Comparison of ENCODE assay signal across 9 mouse cellular contexts in genomic region chr9:60837078-60837448, GRCm38 (mm10). TPM values are rescaled to one million over a fixed set of nuclear protein-coding genes. Genes with fewer than 3 reads are reported as not detected.
DNase-seq lines count a peak whose midpoint lies in the region; ATAC-seq and TF ChIP-seq lines count a peak whose summit lies in the region.
"Had no signal": no experiment of that assay in that cellular context is flagged by ENCODE, and none has a peak within 500 bp of the region (broad histone marks: within the 10 kb centered on the region; RNA-seq: fewer than 3 reads in every experiment).

No protein-coding gene starts in this region.

- no peak for DNase-seq in kidney, adult 8-10 months
- DNase-seq in brain, embryonic 14.5 days (ENCODE audit: low read depth): peak; percentile 49
- DNase-seq in frontal cortex, postnatal 10 days (ENCODE audit: low spot score in 2 of 2): no peak
- DNase-seq in left cerebral cortex, adult 18-20 months (ENCODE audit: low spot score in 2 of 2): no peak
- no peak for DNase-seq in lung, postnatal 4 days

- no peaks in the 10 kb centered on the region for H3K36me3 ChIP-seq in kidney, embryonic 16.5 days (ENCODE audit: insufficient read depth, low read length)
- no peaks in the 10 kb centered on the region for H3K36me3 ChIP-seq in forebrain, embryonic 13.5 days (ENCODE audit: poor library complexity, severe bottlenecking)
- H3K36me3 ChIP-seq in limb, embryonic 12.5 days: no peaks in the 10 kb centered on the region

- 31% methylated on average over 4 of the region's 4 CpGs for WGBS in kidney, embryonic 16.5 days
- WGBS in forebrain, embryonic 13.5 days: 48% methylated on average over 4 of the region's 4 CpGs
- 60% methylated on average over 4 of the region's 4 CpGs for WGBS in limb, embryonic 12.5 days

- H3K9ac ChIP-seq in kidney, embryonic 16.5 days (replicated peaks; ENCODE audit: low read length): peak overlapping the region; percentile 65
- peak overlapping the region; percentile 58; the same call in 1 of the 2 replicates for H3K9ac ChIP-seq in forebrain, embryonic 13.5 days
- H3K9ac ChIP-seq in limb, embryonic 12.5 days (replicated peaks): peak overlapping the region; percentile 37; the same call in 1 of the 2 replicates

- peak overlapping the region; percentile 33; the same call in 1 of the 2 replicates for H3K4me3 ChIP-seq in kidney, embryonic 16.5 days (ENCODE audit: low read length)
- H3K4me3 ChIP-seq in forebrain, embryonic 13.5 days: no peak overlapping the region
- no peak overlapping the region for H3K4me3 ChIP-seq in limb, embryonic 12.5 days (replicated peaks)
- H3K4me3 ChIP-seq: erythroblast, embryonic 14.5 days had no signal

- TF ChIP-seq POLR2A in brain, embryonic 14.5 days (IDR thresholded peaks at IDR 0.05; ENCODE audit: borderline replicate concordance, extremely low read depth, insufficient read depth, insufficient read length, poor library complexity, severe bottlenecking): no peak

- ATAC-seq in kidney, embryonic 16.5 days (ENCODE audit: low FRiP score, low TSS enrichment): peak; percentile 57
- no peak for ATAC-seq in forebrain, embryonic 13.5 days
- no peak for ATAC-seq in limb, embryonic 12.5 days (ENCODE audit: insufficient number of reproducible peaks, insufficient read depth, low FRiP score, low TSS enrichment, low read depth)

- peak overlapping the region; percentile 85 for H3K27ac ChIP-seq in kidney, embryonic 16.5 days (ENCODE audit: low read length)
- H3K27ac ChIP-seq in forebrain, embryonic 13.5 days: peak overlapping the region; percentile 73; the same call in 1 of the 2 replicates
- peak overlapping the region; percentile 79; the same call in 1 of the 2 replicates for H3K27ac ChIP-seq in limb, embryonic 12.5 days

- no peak for TF ChIP-seq CTCF in brain, embryonic 14.5 days (IDR thresholded peaks at IDR 0.05; ENCODE audit: borderline replicate concordance, extremely low read depth, insufficient read depth, insufficient read length)

- H3K27me3 ChIP-seq in kidney, embryonic 16.5 days (ENCODE audit: insufficient read depth, low read length): no peaks in the 10 kb centered on the region
- H3K27me3 ChIP-seq in forebrain, embryonic 13.5 days: peaks cover 12% of the 10 kb centered on the region
- H3K27me3 ChIP-seq in limb, embryonic 12.5 days: no peaks in the 10 kb centered on the region

- H3K4me1 ChIP-seq in kidney, embryonic 16.5 days (ENCODE audit: insufficient read depth, low read length): peaks cover 50% of the 10 kb centered on the region
- peaks cover 36% of the 10 kb centered on the region for H3K4me1 ChIP-seq in forebrain, embryonic 13.5 days
- H3K4me1 ChIP-seq in limb, embryonic 12.5 days (replicated peaks): peaks cover 32% of the 10 kb centered on the region

- peak overlapping the region; percentile 53 for H3K4me2 ChIP-seq in kidney, embryonic 16.5 days (replicated peaks; ENCODE audit: low read depth, low read length)
- H3K4me2 ChIP-seq in forebrain, embryonic 13.5 days: peak overlapping the region; percentile 62
- H3K4me2 ChIP-seq in limb, embryonic 12.5 days: peak overlapping the region; percentile 50

- peaks cover 4% of the 10 kb centered on the region; the same call in 1 of the 2 replicates for H3K9me3 ChIP-seq in kidney, embryonic 16.5 days (ENCODE audit: low read length)
- 0 out of 2 replicates have a peak, but pooled peaks cover 3% of the 10 kb centered on the region for H3K9me3 ChIP-seq in forebrain, embryonic 13.5 days (replicated peaks)
- no peaks in the 10 kb centered on the region for H3K9me3 ChIP-seq in limb, embryonic 12.5 days

RNA-seq across cellular contexts. Expression of gene Uaca, which starts 42.7 kb away (rescaled TPM):
- polyA plus RNA-seq in kidney, embryonic 16.5 days (2015; fragmentation: Nextera tagmentation; extraction: Ambion mirVana): 38.0 and 40.4 TPM in 2 replicates
- polyA plus RNA-seq in brain, embryonic 14.5 days (2012; rRNA removed): 9.2 and 18.2 TPM in 2 replicates
- 17.6 and 21.0 TPM in 2 replicates for polyA plus RNA-seq in forebrain, embryonic 13.5 days (2015; fragmentation: Nextera tagmentation; extraction: Ambion mirVana)
- polyA plus RNA-seq in limb, embryonic 12.5 days (2016; fragmentation: Nextera tagmentation; extraction: Ambion mirVana): 28.0 and 31.2 TPM in 2 replicates
- 1 to 10 TPM; 7.7 to 9.2 TPM for total RNA-seq in left cerebral cortex, adult 18-20 months (2021)
- polyA plus RNA-seq: erythroblast, embryonic 14.5 days had no signal
